Mouse (Mus musculus) layer of hippocampus, postnatal 14 days (tissue): ENCODE data around the gene Arhgap18. TPM values are rescaled to one million over a fixed set of nuclear protein-coding genes. Genes with fewer than 3 reads are reported as not detected.
"Not testable (repeated sequence)": the region's sequence is repeated elsewhere in the genome, so short reads cannot be mapped to it uniquely, and the experiment has no call there.

Experiments used
- DNase-seq, 2 experiments: peaks; one replicate each; pipeline ENCODE4 v3.0.0; 2021 to 2022; ENCODE audit warnings: low spot score in 2 of 2, mixed read lengths in 1 of 2
- total RNA-seq, 2 experiments: library from RNA; stranded (reverse); gene quantifications; 2 replicates each; pipeline ENCODE4 v1.2.3; 2021

Arhgap18 gene
- total RNA-seq, 2 experiments from 2014 or later = 6.6 to 8.5 TPM

- no peak for DNase-seq
These were observed 139.9 kb downstream of the Arhgap18 start for GRCm38 (mm10) chr10:26893091-26893490.

- no peak for DNase-seq
These were observed 142.5 kb downstream of the Arhgap18 start for GRCm38 (mm10) chr10:26895726-26896125.

GRCm38 (mm10) chr10:26900426-26900825 is 147.2 kb downstream of the Arhgap18 start:
- no peak for DNase-seq

GRCm38 (mm10) chr10:26903781-26904180 is 150.6 kb downstream of the Arhgap18 start:
- no peak for DNase-seq

GRCm38 (mm10) chr10:26911176-26911575 is 158.0 kb downstream of the Arhgap18 start:
- DNase-seq = no peak

- DNase-seq = no peak
These were observed 159.0 kb downstream of the Arhgap18 start for GRCm38 (mm10) chr10:26912112-26912797.

- DNase-seq = no peak
These were observed 159.6 kb downstream of the Arhgap18 start for GRCm38 (mm10) chr10:26912807-26913206.

- DNase-seq = peak in 1 of 2 experiments; percentile 73
These were observed 166.2 kb downstream of the Arhgap18 start for GRCm38 (mm10) chr10:26919307-26919977.

- DNase-seq = no peak
These were observed 167.3 kb downstream of the Arhgap18 start for GRCm38 (mm10) chr10:26920383-26920979.

GRCm38 (mm10) chr10:26936056-26936455 is 182.8 kb downstream of the Arhgap18 start:
- not testable (repeated sequence) for DNase-seq

GRCm38 (mm10) chr10:26938464-26938863 is 185.2 kb downstream of the Arhgap18 start:
- not testable (repeated sequence) for DNase-seq

- DNase-seq = no peak
These were observed 186.3 kb downstream of the Arhgap18 start for GRCm38 (mm10) chr10:26939549-26939948.

- no peak for DNase-seq
These were observed 195.1 kb downstream of the Arhgap18 start for GRCm38 (mm10) chr10:26948331-26948730.

- DNase-seq = no peak
These were observed 196.4 kb downstream of the Arhgap18 start for GRCm38 (mm10) chr10:26949667-26950066.

- no peak for DNase-seq
These were observed 197.2 kb downstream of the Arhgap18 start for GRCm38 (mm10) chr10:26950448-26950847.

- no peak for DNase-seq
These were observed 205.3 kb downstream of the Arhgap18 start for GRCm38 (mm10) chr10:26958513-26958912.
